Mouse (Mus musculus) urinary bladder, postnatal 25 days (tissue): ENCODE results near the gene Ap5z1.

Experiments used
- DNase-seq: peaks from one replicate; pipeline ENCODE4 v3.0.0; 2022; ENCODE audit warnings: low spot score

Gene Ap5z1

GRCm38 (mm10) chr5:142463461-142464454, at the start of gene Ap5z1:
Gene Ap5z1 (plus strand): TSS chr5:142463944.
- DNase-seq: peak; percentile 85

- no peak for DNase-seq
Measured at GRCm38 (mm10) chr5:142415401-142415800, 48.3 kb upstream of the Ap5z1 start.

GRCm38 (mm10) chr5:142416070-142416775, 47.5 kb upstream of the Ap5z1 start:
- DNase-seq: no peak

- DNase-seq: no peak
Measured at GRCm38 (mm10) chr5:142417104-142417503, 46.6 kb upstream of the Ap5z1 start.

GRCm38 (mm10) chr5:142417876-142418275, 45.9 kb upstream of the Ap5z1 start:
- DNase-seq: no peak

- no peak for DNase-seq
Measured at GRCm38 (mm10) chr5:142418419-142418818, 45.3 kb upstream of the Ap5z1 start.

- no peak for DNase-seq
Measured at GRCm38 (mm10) chr5:142420317-142420716, 43.4 kb upstream of the Ap5z1 start.

- DNase-seq: no peak
Measured at GRCm38 (mm10) chr5:142420920-142421319, 42.8 kb upstream of the Ap5z1 start.

GRCm38 (mm10) chr5:142421886-142422285, 41.9 kb upstream of the Ap5z1 start:
- DNase-seq: no peak

GRCm38 (mm10) chr5:142423141-142423540, 40.6 kb upstream of the Ap5z1 start:
- DNase-seq: no peak

GRCm38 (mm10) chr5:142423701-142424100, 40.0 kb upstream of the Ap5z1 start:
- DNase-seq: no peak

- peak; percentile 55 for DNase-seq
Measured at GRCm38 (mm10) chr5:142424627-142425349, 39.0 kb upstream of the Ap5z1 start.

- DNase-seq: no peak
Measured at GRCm38 (mm10) chr5:142426476-142426875, 37.3 kb upstream of the Ap5z1 start.

- DNase-seq: no peak
Measured at GRCm38 (mm10) chr5:142427876-142428275, 35.9 kb upstream of the Ap5z1 start.

- DNase-seq: no peak
Measured at GRCm38 (mm10) chr5:142428691-142429090, 35.1 kb upstream of the Ap5z1 start.

- no peak for DNase-seq
Measured at GRCm38 (mm10) chr5:142431029-142431428, 32.7 kb upstream of the Ap5z1 start.

- DNase-seq: no peak
Measured at GRCm38 (mm10) chr5:142431811-142432434, 31.8 kb upstream of the Ap5z1 start.

- no peak for DNase-seq
Measured at GRCm38 (mm10) chr5:142432695-142433094, 31.0 kb upstream of the Ap5z1 start.

- DNase-seq: no peak
Measured at GRCm38 (mm10) chr5:142434052-142434451, 29.7 kb upstream of the Ap5z1 start.

- no peak for DNase-seq
Measured at GRCm38 (mm10) chr5:142435736-142436135, 28.0 kb upstream of the Ap5z1 start.

GRCm38 (mm10) chr5:142438380-142438938, 25.3 kb upstream of the Ap5z1 start:
- DNase-seq: no peak
